Mouse (Mus musculus): Measurements from ENCODE around the gene Ppp1r13l.

DNA sequence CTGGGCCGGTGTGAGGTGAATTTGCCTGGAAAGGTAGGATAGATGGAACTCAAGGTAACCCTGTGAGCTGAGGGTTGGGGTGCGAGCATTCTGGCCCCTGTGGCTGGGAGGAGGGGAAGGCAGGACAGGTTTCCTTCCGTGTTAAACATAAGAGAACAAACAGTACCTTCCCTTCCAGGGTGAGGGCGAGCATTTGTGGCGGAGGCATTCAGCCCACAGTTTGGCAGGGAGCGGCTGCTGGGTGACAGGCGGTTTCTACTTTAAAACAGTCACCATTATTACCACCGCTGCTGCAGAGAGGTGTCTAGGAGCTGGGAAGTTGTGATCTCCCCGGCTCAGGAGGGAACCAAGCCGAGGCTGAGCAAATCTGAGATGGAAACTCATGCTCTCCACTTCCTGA, 22.4 kb upstream of the Ppp1r13l start:
- no peak for TF ChIP-seq EP300 (optimal IDR thresholded peaks at IDR 0.05)
- no peak for TF ChIP-seq CTCF (IDR thresholded peaks at IDR 0.05; ENCODE audit: low read depth)
